Mouse (Mus musculus): ENCODE measurements around the gene Grasp. TPM values are rescaled to one million over a fixed set of nuclear protein-coding genes. Genes with fewer than 3 reads are reported as not detected.
A peak's percentile ranks its signal among the peaks of the same experiment; 100 is the strongest.

The Grasp gene
- polyA plus RNA-seq, 1 experiment from 2014 or later, result 5.6 TPM

DNA sequence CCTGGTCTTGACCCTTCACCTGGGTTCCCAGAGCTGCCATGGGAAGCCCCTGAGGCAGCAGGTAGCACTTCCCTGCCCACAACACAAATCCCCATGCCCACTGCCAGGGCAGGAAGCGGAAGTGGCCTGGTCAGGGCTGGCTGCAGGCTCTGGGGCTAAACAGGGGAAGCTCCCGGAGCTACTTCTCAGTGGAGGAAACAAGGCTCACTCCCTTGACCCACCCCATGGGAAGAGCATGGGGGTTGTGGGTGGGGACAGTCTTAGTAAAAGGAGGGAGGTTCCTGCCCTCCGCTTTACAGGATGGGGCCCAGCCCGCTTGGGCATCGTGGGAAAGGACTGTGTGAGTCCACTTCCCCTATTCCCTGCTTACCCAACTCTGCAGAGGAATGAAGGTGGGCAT lies 38.5 kb downstream of the Grasp start:
- Histone ChIP-seq H3K9me3 (replicated peaks; ENCODE audit: control insufficient read depth, low read length) (no peaks in the 10 kb centered on the region), H3K27ac (replicated peaks; ENCODE audit: low read depth, low read length) (no peak overlapping the region), H3K9ac (replicated peaks; ENCODE audit: low read length) (no peak overlapping the region), H3K4me2 (ENCODE audit: low read depth, low read length) (no peak overlapping the region), H3K4me3 (ENCODE audit: low read depth, low read length) (no peak overlapping the region), H3K4me1 (ENCODE audit: control insufficient read depth, insufficient read depth, low read length) (peaks cover 3% of the 10 kb centered on the region; the same call in 1 of the 2 replicates), H3K27me3 (ENCODE audit: control insufficient read depth, insufficient read depth, low read length) (peaks cover under 1% of the 10 kb centered on the region; the same call in 1 of the 2 replicates), H3K36me3 (replicated peaks; ENCODE audit: control insufficient read depth, insufficient read depth, low read depth, low read length) (no peaks in the 10 kb centered on the region)
- ATAC-seq (replicated peaks; ENCODE audit: insufficient number of reproducible peaks, low FRiP score, low TSS enrichment, low read depth) (no peak), DNase-seq (ENCODE audit: low spot score) (no peak)
- WGBS, result 54% methylated on average over 5 of the region's 5 CpGs

DNA sequence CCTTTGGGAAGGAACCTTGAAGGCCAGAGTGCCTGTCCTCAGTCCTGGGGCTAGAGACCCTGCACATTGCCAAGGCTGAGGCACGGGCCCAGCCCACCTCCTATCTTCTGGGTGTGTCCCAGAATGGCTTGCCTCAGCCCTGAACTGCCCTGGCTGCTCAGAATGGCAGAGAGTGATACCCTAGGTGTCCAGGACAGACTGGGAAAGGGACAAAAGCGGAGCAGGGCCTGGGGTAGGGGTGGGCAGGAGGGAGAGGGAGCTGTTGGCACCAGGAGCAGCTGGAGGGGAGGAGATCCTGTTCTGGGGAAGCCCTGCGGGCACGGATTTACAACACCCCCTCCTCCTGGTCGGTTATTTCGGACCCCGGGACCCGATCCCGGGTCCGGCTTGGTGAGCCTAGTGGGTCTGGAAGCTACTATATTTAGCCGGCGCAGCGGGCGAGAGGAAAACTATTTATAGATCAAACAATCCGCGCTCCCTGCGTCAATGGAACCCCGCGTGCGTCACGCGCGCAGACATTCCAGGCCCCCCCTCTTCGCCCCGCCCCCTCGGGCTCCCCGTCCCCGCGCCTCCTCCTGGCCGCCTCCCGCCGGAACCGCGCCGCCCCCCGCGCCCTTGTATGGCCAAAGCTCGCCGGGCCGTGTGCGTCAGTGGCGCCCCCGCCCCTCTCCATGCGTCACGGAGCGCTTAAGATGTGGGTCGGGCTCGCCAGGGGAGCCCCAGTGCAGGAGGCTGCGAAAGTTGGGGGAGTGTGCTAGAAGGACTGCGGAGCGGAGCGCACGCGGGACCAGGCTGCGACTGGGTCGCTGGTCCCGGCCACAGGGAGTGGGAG lies 42.4 kb downstream of the Grasp start:
- WGBS, result under 1% methylated on average over 52 of the region's 57 CpGs
- Histone ChIP-seq H3K27me3 (ENCODE audit: control insufficient read depth, insufficient read depth, low read length) (peaks cover 3% of the 10 kb centered on the region; the same call in 1 of the 2 replicates), H3K4me1 (ENCODE audit: control insufficient read depth, insufficient read depth, low read length) (peaks cover 3% of the 10 kb centered on the region; the same call in 1 of the 2 replicates)

GRCm38 (mm10) chr15:101267053-101268032 lies 43.4 kb downstream of the Grasp start:
- ATAC-seq (replicated peaks; ENCODE audit: insufficient number of reproducible peaks, low FRiP score, low TSS enrichment, low read depth), result no peak
- WGBS, result 3% methylated on average over 25 of the region's 25 CpGs
- H3K27ac ChIP-seq (replicated peaks; ENCODE audit: low read depth, low read length), result no peak overlapping the region

More for the DNA sequence above, 42.4 kb downstream of the Grasp start:
- Histone ChIP-seq H3K4me3 (ENCODE audit: low read depth, low read length) (peak overlapping the region; percentile 36), H3K9ac (replicated peaks; ENCODE audit: low read length) (peak overlapping the region; percentile 66), H3K36me3 (replicated peaks; ENCODE audit: control insufficient read depth, insufficient read depth, low read depth, low read length) (no peaks in the 10 kb centered on the region), H3K4me2 (ENCODE audit: low read depth, low read length) (peak overlapping the region; percentile 95), H3K27ac (replicated peaks; ENCODE audit: low read depth, low read length) (0 out of 2 replicates have a peak overlapping the region, but pooled peaks have one; percentile 35), H3K9me3 (replicated peaks; ENCODE audit: control insufficient read depth, low read length) (no peaks in the 10 kb centered on the region)
- ATAC-seq (replicated peaks; ENCODE audit: insufficient number of reproducible peaks, low FRiP score, low TSS enrichment, low read depth) (peak; percentile 80), DNase-seq (ENCODE audit: low spot score) (peak; percentile 90)

GRCm38 (mm10) chr15:101270101-101270820 lies 46.3 kb downstream of the Grasp start:
- Histone ChIP-seq H3K9ac (replicated peaks; ENCODE audit: low read length) (no peak overlapping the region), H3K27me3 (ENCODE audit: control insufficient read depth, insufficient read depth, low read length) (peaks cover 3% of the 10 kb centered on the region; the same call in 1 of the 2 replicates), H3K27ac (replicated peaks; ENCODE audit: low read depth, low read length) (no peak overlapping the region), H3K4me3 (ENCODE audit: low read depth, low read length) (no peak overlapping the region), H3K4me1 (ENCODE audit: control insufficient read depth, insufficient read depth, low read length) (peaks cover 3% of the 10 kb centered on the region; the same call in 1 of the 2 replicates), H3K36me3 (replicated peaks; ENCODE audit: control insufficient read depth, insufficient read depth, low read depth, low read length) (no peaks in the 10 kb centered on the region), H3K4me2 (ENCODE audit: low read depth, low read length) (no peak overlapping the region), H3K9me3 (replicated peaks; ENCODE audit: control insufficient read depth, low read length) (no peaks in the 10 kb centered on the region)
- DNase-seq (ENCODE audit: low spot score), result no peak
- 88% methylated on average over 29 of the region's 29 CpGs for WGBS
- ATAC-seq (replicated peaks; ENCODE audit: insufficient number of reproducible peaks, low FRiP score, low TSS enrichment, low read depth), result no peak

More at GRCm38 (mm10) chr15:101267053-101268032, 43.4 kb downstream of the Grasp start:
- H3K4me3 ChIP-seq (ENCODE audit: low read depth, low read length), result peak overlapping the region; percentile 36
- H3K9ac ChIP-seq (replicated peaks; ENCODE audit: low read length), result peak overlapping the region; percentile 66
- no peaks in the 10 kb centered on the region for H3K9me3 ChIP-seq (replicated peaks; ENCODE audit: control insufficient read depth, low read length)
- peaks cover 3% of the 10 kb centered on the region; the same call in 1 of the 2 replicates for H3K4me1 ChIP-seq (ENCODE audit: control insufficient read depth, insufficient read depth, low read length)
- peaks cover 3% of the 10 kb centered on the region; the same call in 1 of the 2 replicates for H3K27me3 ChIP-seq (ENCODE audit: control insufficient read depth, insufficient read depth, low read length)
- H3K4me2 ChIP-seq (ENCODE audit: low read depth, low read length), result peak overlapping the region; percentile 95
- DNase-seq (ENCODE audit: low spot score), result no peak
- H3K36me3 ChIP-seq (replicated peaks; ENCODE audit: control insufficient read depth, insufficient read depth, low read depth, low read length), result no peaks in the 10 kb centered on the region

GRCm38 (mm10) chr15:101271107-101271506 lies 47.1 kb downstream of the Grasp start:
- 78% methylated on average over 3 of the region's 3 CpGs for WGBS
- Histone ChIP-seq H3K4me2 (ENCODE audit: low read depth, low read length) (no peak overlapping the region; the same call in 1 of the 2 replicates), H3K36me3 (replicated peaks; ENCODE audit: control insufficient read depth, insufficient read depth, low read depth, low read length) (no peaks in the 10 kb centered on the region), H3K9me3 (replicated peaks; ENCODE audit: control insufficient read depth, low read length) (no peaks in the 10 kb centered on the region), H3K9ac (replicated peaks; ENCODE audit: low read length) (no peak overlapping the region), H3K4me3 (ENCODE audit: low read depth, low read length) (no peak overlapping the region), H3K27me3 (ENCODE audit: control insufficient read depth, insufficient read depth, low read length) (peaks cover 3% of the 10 kb centered on the region; the same call in 1 of the 2 replicates), H3K4me1 (ENCODE audit: control insufficient read depth, insufficient read depth, low read length) (peaks cover 1% of the 10 kb centered on the region; the same call in 1 of the 2 replicates), H3K27ac (replicated peaks; ENCODE audit: low read depth, low read length) (no peak overlapping the region)
- no peak for DNase-seq (ENCODE audit: low spot score)
- ATAC-seq (replicated peaks; ENCODE audit: insufficient number of reproducible peaks, low FRiP score, low TSS enrichment, low read depth), result no peak

- Histone ChIP-seq H3K4me3 (ENCODE audit: low read depth, low read length) (no peak overlapping the region), H3K27me3 (ENCODE audit: control insufficient read depth, insufficient read depth, low read length) (peaks cover 3% of the 10 kb centered on the region; the same call in 1 of the 2 replicates), H3K4me1 (ENCODE audit: control insufficient read depth, insufficient read depth, low read length) (no peaks in the 10 kb centered on the region), H3K9me3 (replicated peaks; ENCODE audit: control insufficient read depth, low read length) (no peaks in the 10 kb centered on the region), H3K4me2 (ENCODE audit: low read depth, low read length) (no peak overlapping the region), H3K27ac (replicated peaks; ENCODE audit: low read depth, low read length) (no peak overlapping the region), H3K36me3 (replicated peaks; ENCODE audit: control insufficient read depth, insufficient read depth, low read depth, low read length) (no peaks in the 10 kb centered on the region), H3K9ac (replicated peaks; ENCODE audit: low read length) (no peak overlapping the region)
- no peak for ATAC-seq (replicated peaks; ENCODE audit: insufficient number of reproducible peaks, low FRiP score, low TSS enrichment, low read depth)
- 77% methylated on average over 15 of the region's 15 CpGs for WGBS
- DNase-seq (ENCODE audit: low spot score), result no peak
These were observed 47.5 kb downstream of the Grasp start for GRCm38 (mm10) chr15:101271513-101271912.

GRCm38 (mm10) chr15:101274380-101274779 lies 50.4 kb downstream of the Grasp start:
- Histone ChIP-seq H3K27ac (replicated peaks; ENCODE audit: low read depth, low read length) (no peak overlapping the region), H3K4me2 (ENCODE audit: low read depth, low read length) (no peak overlapping the region), H3K36me3 (replicated peaks; ENCODE audit: control insufficient read depth, insufficient read depth, low read depth, low read length) (no peaks in the 10 kb centered on the region), H3K9me3 (replicated peaks; ENCODE audit: control insufficient read depth, low read length) (no peaks in the 10 kb centered on the region), H3K4me3 (ENCODE audit: low read depth, low read length) (no peak overlapping the region), H3K4me1 (ENCODE audit: control insufficient read depth, insufficient read depth, low read length) (no peaks in the 10 kb centered on the region), H3K27me3 (ENCODE audit: control insufficient read depth, insufficient read depth, low read length) (no peaks in the 10 kb centered on the region), H3K9ac (replicated peaks; ENCODE audit: low read length) (no peak overlapping the region)
- no peak for ATAC-seq (replicated peaks; ENCODE audit: insufficient number of reproducible peaks, low FRiP score, low TSS enrichment, low read depth)
- 65% methylated on average over 6 of the region's 6 CpGs for WGBS
- DNase-seq (ENCODE audit: low spot score), result no peak

All from embryonic facial prominence, embryonic 11.5 days (tissue).